Mouse (Mus musculus) cerebellum, adult 11-12 months (tissue): Measurements from ENCODE around the gene Gstm4.
"Not testable (repeated sequence)": the region's sequence is repeated elsewhere in the genome, so short reads cannot be mapped to it uniquely, and the experiment has no call there.

Experiments used
- DNase-seq: peaks from one replicate; pipeline ENCODE4 v3.0.0; 2022

Gstm4 gene

GRCm38 (mm10) chr3:108014974-108015346 is 29.7 kb downstream of the Gstm4 start:
- no peak for DNase-seq

- no peak for DNase-seq
These were observed 30.4 kb downstream of the Gstm4 start for GRCm38 (mm10) chr3:108014098-108014973.

- DNase-seq: no peak
These were observed 31.3 kb downstream of the Gstm4 start for GRCm38 (mm10) chr3:108013331-108013871.

DNA sequence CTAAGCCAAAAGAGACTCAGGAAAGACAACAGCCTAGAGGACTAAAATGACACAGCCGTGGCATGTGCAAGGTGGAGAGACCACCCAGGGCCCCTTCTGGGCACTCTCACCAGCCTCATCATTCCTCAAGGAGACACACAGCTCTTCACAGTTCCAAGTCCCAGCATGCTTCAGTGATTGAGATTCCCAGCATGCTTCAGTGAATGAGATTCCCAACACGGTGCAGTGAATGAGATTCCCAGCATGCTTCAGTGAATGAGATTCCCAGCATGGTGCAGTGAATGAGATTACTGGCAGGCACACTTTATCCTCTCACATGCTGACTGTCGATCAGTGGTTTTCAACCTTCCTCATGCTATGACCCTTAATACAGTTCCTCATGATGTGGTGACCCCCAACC is 33.1 kb downstream of the Gstm4 start:
- no peak for DNase-seq

GRCm38 (mm10) chr3:108010286-108010685 is 34.4 kb downstream of the Gstm4 start:
- no peak for DNase-seq

- no peak for DNase-seq
These were observed 42.7 kb downstream of the Gstm4 start for GRCm38 (mm10) chr3:108002021-108002420.

DNA sequence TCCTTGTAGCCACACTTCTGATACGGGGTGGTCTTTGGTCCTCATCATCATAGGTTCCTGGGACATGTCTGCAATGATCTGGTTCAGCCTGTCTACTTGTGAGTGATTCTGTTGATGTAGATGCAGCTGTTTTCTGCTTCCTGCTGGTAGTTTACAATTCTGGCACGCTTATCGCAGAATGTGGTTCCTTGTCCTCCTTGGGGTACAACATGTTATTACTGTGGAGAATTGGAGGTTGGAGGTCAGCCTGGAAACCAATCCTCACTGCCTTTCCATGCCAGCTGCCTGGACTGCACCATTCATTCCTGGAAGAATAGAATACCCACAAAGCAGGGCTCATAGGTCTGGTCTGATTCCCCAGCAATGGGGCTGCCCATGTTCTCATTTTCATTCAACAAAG is 45.2 kb downstream of the Gstm4 start:
- DNase-seq: no peak

GRCm38 (mm10) chr3:107998591-107998990 is 46.1 kb downstream of the Gstm4 start:
- no peak for DNase-seq

- DNase-seq: no peak
These were observed 48.1 kb downstream of the Gstm4 start for GRCm38 (mm10) chr3:107996576-107996975.

- DNase-seq: not testable (repeated sequence)
These were observed 48.7 kb downstream of the Gstm4 start for GRCm38 (mm10) chr3:107995974-107996373.
